In genomic region chr2:38613576-38613975, GRCm38 (mm10) we compare ENCODE assay signal across 17 mouse cellular contexts. TPM values are rescaled to one million over a fixed set of nuclear protein-coding genes. Genes with fewer than 3 reads are reported as not detected.
DNase-seq lines count a peak whose midpoint lies in the region; ATAC-seq and TF ChIP-seq lines count a peak whose summit lies in the region.
"Had no signal": no experiment of that assay in that cellular context is flagged by ENCODE, and none has a peak within 500 bp of the region (broad histone marks: within the 10 kb centered on the region; RNA-seq: fewer than 3 reads in every experiment).

No protein-coding gene starts in this region.

- 90% methylated on average over 3 of the region's 3 CpGs for WGBS in hindbrain, embryonic 13.5 days
- WGBS in hindbrain, postnatal 0 days, result 81% methylated on average over 3 of the region's 3 CpGs
- 83% methylated on average over 3 of the region's 3 CpGs for WGBS in midbrain, embryonic 14.5 days
- 93% methylated on average over 3 of the region's 3 CpGs for WGBS in midbrain, embryonic 10.5 days

- H3K27ac ChIP-seq in hindbrain, embryonic 13.5 days, result peak overlapping the region; percentile 48; the same call in 1 of the 2 replicates
- no peak overlapping the region for H3K27ac ChIP-seq in hindbrain, postnatal 0 days
- 0 out of 2 replicates have a peak overlapping the region, but pooled peaks have one; percentile 13 for H3K27ac ChIP-seq in midbrain, embryonic 14.5 days (replicated peaks; ENCODE audit: low read depth, low read length)
- no peak overlapping the region for H3K27ac ChIP-seq in midbrain, embryonic 10.5 days (replicated peaks)
- H3K27ac ChIP-seq: kidney, postnatal 0 days; limb, embryonic 13.5 days; neural tube, embryonic 12.5 days had no signal

- H3K4me3 ChIP-seq in hindbrain, embryonic 13.5 days, result no peak overlapping the region
- H3K4me3 ChIP-seq in hindbrain, postnatal 0 days (ENCODE audit: low read length), result no peak overlapping the region
- no peak overlapping the region for H3K4me3 ChIP-seq in midbrain, embryonic 14.5 days (replicated peaks; ENCODE audit: low read depth, low read length)
- no peak overlapping the region for H3K4me3 ChIP-seq in midbrain, embryonic 10.5 days
- H3K4me3 ChIP-seq: limb, embryonic 13.5 days; neural tube, embryonic 12.5 days had no signal

- H3K4me1 ChIP-seq in hindbrain, embryonic 13.5 days (replicated peaks), result peaks cover 66% of the 10 kb centered on the region
- peaks cover 5% of the 10 kb centered on the region for H3K4me1 ChIP-seq in hindbrain, postnatal 0 days (ENCODE audit: insufficient read depth, low read length)
- peaks cover 43% of the 10 kb centered on the region for H3K4me1 ChIP-seq in midbrain, embryonic 14.5 days (ENCODE audit: control insufficient read depth, insufficient read depth, low read length)
- H3K4me1 ChIP-seq in midbrain, embryonic 10.5 days, result peaks cover 46% of the 10 kb centered on the region
- H3K4me1 ChIP-seq: limb, embryonic 13.5 days had no signal

- no peak overlapping the region for H3K4me2 ChIP-seq in hindbrain, embryonic 13.5 days
- H3K4me2 ChIP-seq in hindbrain, postnatal 0 days (ENCODE audit: low read depth, low read length), result no peak overlapping the region
- H3K4me2 ChIP-seq in midbrain, embryonic 14.5 days (ENCODE audit: low read length), result no peak overlapping the region
- H3K4me2 ChIP-seq: limb, embryonic 13.5 days; neural tube, embryonic 12.5 days had no signal

- DNase-seq in adrenal gland, adult (ENCODE audit: inconsistent age in 2 of 2, low spot score in 1 of 2), result peak; percentile 21 to 73
- DNase-seq in adrenal gland, adult 8-10 months, result no peak
- peak; percentile 49 for DNase-seq in cerebellum, adult 9-11 months
- no peak for DNase-seq in hindbrain, postnatal 0 days (ENCODE audit: low spot score)
- no peak for DNase-seq in midbrain, embryonic 14.5 days
- DNase-seq in midbrain, embryonic 10.5 days (ENCODE audit: low spot score), result no peak
- DNase-seq: heart, postnatal 4 days; kidney, adult 18-20 months; layer of hippocampus, postnatal 36 days; lung, postnatal 10 days; thymus, postnatal 36 days had no signal

- H3K27me3 ChIP-seq in hindbrain, embryonic 13.5 days, result no peaks in the 10 kb centered on the region
- H3K27me3 ChIP-seq in hindbrain, postnatal 0 days (ENCODE audit: insufficient read depth, low read length), result no peaks in the 10 kb centered on the region
- H3K27me3 ChIP-seq in midbrain, embryonic 14.5 days (ENCODE audit: control insufficient read depth, insufficient read depth, low read length), result no peaks in the 10 kb centered on the region
- no peaks in the 10 kb centered on the region for H3K27me3 ChIP-seq in midbrain, embryonic 10.5 days (ENCODE audit: low read depth, poor library complexity, severe bottlenecking)
- H3K27me3 ChIP-seq: limb, embryonic 13.5 days; neural tube, embryonic 12.5 days had no signal

- TF ChIP-seq CTCF in hindbrain, postnatal 0 days (IDR thresholded peaks at IDR 0.05; ENCODE audit: low read depth), result no peak

- peaks cover 15% of the 10 kb centered on the region; the same call in 1 of the 2 replicates for H3K36me3 ChIP-seq in hindbrain, embryonic 13.5 days
- no peaks in the 10 kb centered on the region for H3K36me3 ChIP-seq in hindbrain, postnatal 0 days (ENCODE audit: insufficient read depth, low read length)
- H3K36me3 ChIP-seq in midbrain, embryonic 14.5 days (ENCODE audit: control insufficient read depth, insufficient read depth, low read length), result peaks cover 11% of the 10 kb centered on the region; the same call in 1 of the 2 replicates
- H3K36me3 ChIP-seq in midbrain, embryonic 10.5 days, result peaks cover 58% of the 10 kb centered on the region

- no peak overlapping the region for H3K9ac ChIP-seq in hindbrain, embryonic 13.5 days
- H3K9ac ChIP-seq in hindbrain, postnatal 0 days (replicated peaks; ENCODE audit: low read length), result no peak overlapping the region
- no peak overlapping the region for H3K9ac ChIP-seq in midbrain, embryonic 14.5 days (replicated peaks; ENCODE audit: low read length)
- H3K9ac ChIP-seq: limb, embryonic 13.5 days; neural tube, embryonic 12.5 days had no signal

- ATAC-seq in cerebellum, adult (ENCODE audit: insufficient number of reproducible peaks, low FRiP score, low TSS enrichment), result no peak
- no peak for ATAC-seq in hindbrain, embryonic 13.5 days (ENCODE audit: low FRiP score)
- ATAC-seq in hindbrain, postnatal 0 days, result no peak
- no peak for ATAC-seq in midbrain, embryonic 14.5 days (ENCODE audit: low FRiP score, low TSS enrichment)
- ATAC-seq: forebrain, embryonic 14.5 days had no signal

- no peaks in the 10 kb centered on the region for H3K9me3 ChIP-seq in hindbrain, embryonic 13.5 days
- H3K9me3 ChIP-seq in hindbrain, postnatal 0 days (ENCODE audit: low read length), result no peaks in the 10 kb centered on the region
- no peaks in the 10 kb centered on the region for H3K9me3 ChIP-seq in midbrain, embryonic 14.5 days (ENCODE audit: control insufficient read depth, low read length)
- no peaks in the 10 kb centered on the region for H3K9me3 ChIP-seq in midbrain, embryonic 10.5 days (replicated peaks)
- H3K9me3 ChIP-seq: limb, embryonic 13.5 days; neural tube, embryonic 12.5 days had no signal

RNA-seq across cellular contexts. Expression of gene Psmb7, which starts 30.3 kb away (rescaled TPM):
- total RNA-seq in adrenal gland, adult 8-10 months (2022), result 100 to 1,000 TPM; 232 to 337 (median 283) TPM
- polyA plus RNA-seq in hindbrain, embryonic 13.5 days (2015; fragmentation: Nextera tagmentation; extraction: Ambion mirVana), result 314 and 317 TPM in 2 replicates
- total RNA-seq in hindbrain, postnatal 0 days (2014; rRNA removed), result 172 and 178 TPM in 2 replicates
- polyA plus RNA-seq in hindbrain, postnatal 0 days (2015; fragmentation: Nextera tagmentation; extraction: Ambion mirVana), result 300 and 304 TPM in 2 replicates
- polyA plus RNA-seq in midbrain, embryonic 14.5 days (2014; fragmentation: Nextera tagmentation; extraction: Ambion mirVana), result 282 and 322 TPM in 2 replicates
- polyA plus RNA-seq in midbrain, embryonic 10.5 days (2016; fragmentation: Nextera tagmentation; extraction: Ambion mirVana), result 322 and 336 TPM in 2 replicates

Comparison
In these comparisons a context has a peak if more than half of its experiments do, and no peak if none do; other contexts are left out.
1. DNase-seq: peak in adrenal gland, adult (2 of 2) and cerebellum, adult 9-11 months (single experiment); none in adrenal gland, adult 8-10 months (single experiment), hindbrain, postnatal 0 days (single experiment), midbrain, embryonic 14.5 days (single experiment) and midbrain, embryonic 10.5 days (single experiment).
2. H3K27ac ChIP-seq: peak in hindbrain, embryonic 13.5 days (single experiment) and midbrain, embryonic 14.5 days (single experiment); none in hindbrain, postnatal 0 days (single experiment) and midbrain, embryonic 10.5 days (single experiment).